Mouse (Mus musculus) ovary, postnatal 36 days (tissue): ENCODE measurements around the gene Plekhg5.

Experiments
- DNase-seq: peaks from one replicate; pipeline ENCODE4 v3.0.0; 2022; ENCODE audit warnings: low spot score, mixed read lengths

Gene Plekhg5

DNA sequence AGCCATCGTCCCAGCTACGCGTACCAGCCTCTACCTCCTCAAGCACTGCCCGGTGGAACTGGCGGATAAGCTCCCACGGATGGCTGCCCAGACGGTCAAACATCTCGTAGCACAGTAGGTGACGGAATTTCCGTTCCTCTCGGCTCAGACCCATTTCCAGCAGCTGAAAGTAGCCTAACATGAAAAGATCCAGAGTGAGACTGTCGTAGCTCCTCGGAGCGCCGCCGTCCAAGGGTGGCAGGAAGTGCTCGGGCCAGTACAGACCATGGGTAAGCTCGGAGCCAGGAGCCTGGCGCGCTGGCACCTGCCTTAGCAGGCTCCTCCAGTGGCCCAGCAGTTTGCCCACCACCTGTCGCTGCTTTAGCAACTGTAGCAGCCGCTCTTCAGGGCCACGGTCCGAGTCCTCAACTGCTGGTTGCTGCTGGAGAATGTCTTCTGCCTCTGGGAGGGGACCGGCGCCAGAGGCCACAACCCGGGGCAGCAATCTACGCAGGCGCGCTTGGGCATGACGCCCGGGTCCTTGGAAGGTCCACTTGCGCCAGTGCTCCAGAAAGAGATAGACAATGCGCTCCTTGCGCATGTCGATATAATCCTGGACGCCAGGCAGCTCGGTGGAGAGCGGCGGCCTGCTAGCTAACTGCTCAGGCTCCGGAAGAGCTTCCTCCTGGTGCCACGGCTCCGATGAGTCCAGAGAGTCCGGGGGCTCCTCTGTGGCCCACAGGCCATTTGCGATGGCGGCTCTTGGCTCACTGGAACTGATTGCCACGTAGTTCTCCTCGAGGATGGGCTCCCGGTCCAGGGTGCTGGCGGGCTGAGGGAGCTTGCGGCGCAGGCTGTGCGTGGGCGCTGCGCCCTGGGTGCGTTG is 53.1 kb downstream of the Plekhg5 start:
- peak; percentile 68 for DNase-seq

- DNase-seq: no peak
These were observed 54.0 kb downstream of the Plekhg5 start for GRCm38 (mm10) chr4:152126026-152126920.

DNA sequence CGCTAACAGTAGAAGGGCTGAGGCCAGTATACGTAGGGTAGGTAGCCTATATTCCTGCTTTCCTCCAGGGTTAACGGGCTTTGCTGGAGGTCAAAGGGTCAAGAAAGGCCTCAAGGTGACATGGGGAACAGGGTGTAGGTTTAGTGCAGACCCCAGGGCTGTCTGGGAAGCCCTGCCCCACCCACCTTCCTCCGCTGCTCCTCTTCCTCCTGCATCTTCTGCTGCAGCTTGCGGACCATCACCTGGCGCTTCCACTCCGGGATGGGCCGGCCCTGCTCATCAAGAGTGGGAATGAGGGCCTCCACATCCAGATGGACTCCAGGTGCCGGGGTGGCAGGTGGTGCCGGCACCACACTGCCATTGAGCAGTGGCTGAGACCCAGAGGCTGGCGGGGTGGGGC is 55.6 kb downstream of the Plekhg5 start:
- DNase-seq: no peak

DNA sequence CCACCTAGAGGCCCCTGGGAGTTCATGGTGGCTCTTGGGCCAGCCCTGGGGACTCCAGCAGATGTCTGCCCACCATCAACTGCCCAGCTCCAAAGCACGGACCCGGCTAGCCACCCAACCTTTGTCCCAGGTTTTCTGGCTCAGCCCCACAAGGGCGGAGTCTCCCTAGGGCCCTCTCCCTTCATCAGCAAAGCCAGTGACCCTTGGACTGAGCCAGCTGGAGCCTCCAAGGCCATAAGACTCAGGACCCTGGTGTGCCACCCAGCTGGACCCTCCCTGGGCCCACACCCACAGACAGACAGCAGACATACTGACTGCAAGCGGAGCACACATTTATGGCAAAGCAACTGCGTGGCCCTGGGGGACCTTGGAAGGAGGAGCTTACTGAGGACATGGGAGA is 56.5 kb downstream of the Plekhg5 start:
- no peak for DNase-seq

DNA sequence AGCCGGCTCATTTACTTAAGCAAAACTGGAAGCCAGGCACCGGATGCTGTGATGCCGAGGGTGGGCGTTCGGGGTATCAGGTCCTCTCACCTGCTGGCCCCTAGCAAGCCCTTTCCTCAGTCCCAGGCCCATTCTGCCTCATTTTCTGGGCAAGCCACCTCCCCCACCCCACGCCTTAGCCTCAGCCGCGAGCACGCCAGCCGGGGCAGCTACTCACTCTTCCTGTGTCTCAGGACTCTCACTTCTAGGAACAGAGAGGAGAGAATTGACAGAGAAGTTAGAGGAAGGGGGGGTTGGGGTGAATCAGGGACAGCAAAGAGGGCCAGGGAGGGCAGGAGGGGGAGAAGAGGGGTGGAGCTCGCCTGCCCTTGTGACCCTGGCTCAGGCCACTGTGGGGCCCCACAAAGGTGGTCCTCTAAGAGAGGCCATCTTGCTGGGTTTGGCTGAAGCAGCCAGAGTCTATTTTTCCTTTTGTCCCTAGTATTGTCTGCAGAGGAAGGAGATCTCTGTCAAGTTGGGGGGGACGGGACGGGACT is 57.2 kb downstream of the Plekhg5 start:
- DNase-seq: no peak

- DNase-seq: peak; percentile 72
These were observed 58.7 kb downstream of the Plekhg5 start for GRCm38 (mm10) chr4:152130771-152131653.

GRCm38 (mm10) chr4:152131809-152132771 is 59.8 kb downstream of the Plekhg5 start:
- no peak for DNase-seq

DNA sequence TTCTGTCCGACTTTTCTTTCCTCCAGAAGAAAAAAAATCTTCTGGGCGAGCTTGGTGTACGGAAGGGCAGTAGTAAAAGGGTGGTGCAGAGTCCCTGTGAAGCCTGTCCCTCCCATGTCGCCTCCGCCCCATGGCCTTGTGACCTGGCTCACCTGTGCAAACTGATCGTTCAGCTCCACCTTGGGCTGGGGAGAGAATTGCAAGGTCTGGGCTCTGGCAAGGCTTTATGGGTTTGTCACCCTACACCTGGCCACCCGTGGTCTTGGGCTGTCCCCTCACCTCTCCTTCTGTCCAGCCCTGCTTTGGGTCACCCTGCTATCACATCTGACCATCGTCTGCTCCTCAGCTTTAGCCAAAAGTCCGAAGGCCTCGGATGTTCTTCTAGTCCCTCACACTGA is 60.5 kb downstream of the Plekhg5 start:
- DNase-seq: no peak

GRCm38 (mm10) chr4:152133213-152133612 is 60.9 kb downstream of the Plekhg5 start:
- no peak for DNase-seq

DNA sequence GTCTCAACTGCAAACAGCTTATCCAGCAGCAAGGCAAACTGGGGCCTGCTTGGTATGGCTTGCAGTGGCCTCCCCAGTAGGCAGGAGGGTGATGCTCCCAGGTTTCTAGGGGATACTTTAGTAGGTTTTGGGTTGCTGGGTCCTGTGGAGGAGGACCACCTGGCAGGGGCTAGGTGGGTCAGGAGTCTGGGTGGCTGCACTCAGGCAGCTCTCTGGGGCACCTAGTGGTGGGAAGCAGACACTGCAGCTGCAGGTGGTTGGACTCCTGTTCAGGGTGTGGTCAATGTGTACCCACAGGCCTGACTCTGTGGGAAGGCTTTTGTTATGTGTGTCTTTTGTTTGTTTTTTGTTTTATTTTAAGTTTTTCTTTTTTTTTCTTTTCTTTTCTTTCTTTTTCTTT is 62.2 kb downstream of the Plekhg5 start:
- peak; percentile 52 for DNase-seq

DNA sequence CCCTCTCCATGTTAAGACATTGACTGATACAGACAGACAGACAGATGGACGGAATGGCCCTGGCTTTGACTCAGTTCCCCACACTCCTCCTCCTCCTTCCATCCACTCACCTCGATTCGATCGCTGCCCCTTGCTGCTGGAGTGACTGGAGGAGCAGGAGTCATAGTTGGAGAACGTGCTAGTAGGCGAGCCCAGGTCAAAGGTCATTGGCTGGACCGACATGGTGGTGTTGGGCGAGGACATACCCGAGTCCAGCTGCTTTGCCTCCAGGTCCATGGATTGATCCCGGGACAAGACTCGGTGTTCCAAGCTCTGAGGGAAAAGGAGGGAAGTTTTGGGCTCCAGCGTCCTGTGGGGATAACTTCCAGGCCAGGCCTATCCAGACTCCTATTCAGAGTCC is 63.1 kb downstream of the Plekhg5 start:
- no peak for DNase-seq

- DNase-seq: no peak
These were observed 64.0 kb downstream of the Plekhg5 start for GRCm38 (mm10) chr4:152136112-152136875.

DNA sequence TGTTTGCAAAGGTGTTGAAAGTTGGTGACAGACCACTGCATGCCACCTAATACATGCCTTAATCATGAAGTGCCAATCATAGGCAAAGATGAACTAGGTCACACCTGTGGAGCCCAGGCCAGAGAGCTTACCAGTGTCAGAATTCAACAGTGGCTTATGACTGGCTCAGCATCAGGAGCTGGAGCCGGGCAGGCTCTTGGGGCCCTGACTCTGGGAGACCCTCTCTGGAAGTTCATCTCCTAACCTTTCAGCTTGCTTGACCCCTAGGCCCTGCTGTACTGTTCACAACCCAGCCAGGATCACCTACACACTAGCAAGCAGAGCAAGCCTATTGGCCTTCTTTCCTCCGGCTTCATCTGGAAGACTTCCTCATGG is 64.6 kb downstream of the Plekhg5 start:
- no peak for DNase-seq

DNA sequence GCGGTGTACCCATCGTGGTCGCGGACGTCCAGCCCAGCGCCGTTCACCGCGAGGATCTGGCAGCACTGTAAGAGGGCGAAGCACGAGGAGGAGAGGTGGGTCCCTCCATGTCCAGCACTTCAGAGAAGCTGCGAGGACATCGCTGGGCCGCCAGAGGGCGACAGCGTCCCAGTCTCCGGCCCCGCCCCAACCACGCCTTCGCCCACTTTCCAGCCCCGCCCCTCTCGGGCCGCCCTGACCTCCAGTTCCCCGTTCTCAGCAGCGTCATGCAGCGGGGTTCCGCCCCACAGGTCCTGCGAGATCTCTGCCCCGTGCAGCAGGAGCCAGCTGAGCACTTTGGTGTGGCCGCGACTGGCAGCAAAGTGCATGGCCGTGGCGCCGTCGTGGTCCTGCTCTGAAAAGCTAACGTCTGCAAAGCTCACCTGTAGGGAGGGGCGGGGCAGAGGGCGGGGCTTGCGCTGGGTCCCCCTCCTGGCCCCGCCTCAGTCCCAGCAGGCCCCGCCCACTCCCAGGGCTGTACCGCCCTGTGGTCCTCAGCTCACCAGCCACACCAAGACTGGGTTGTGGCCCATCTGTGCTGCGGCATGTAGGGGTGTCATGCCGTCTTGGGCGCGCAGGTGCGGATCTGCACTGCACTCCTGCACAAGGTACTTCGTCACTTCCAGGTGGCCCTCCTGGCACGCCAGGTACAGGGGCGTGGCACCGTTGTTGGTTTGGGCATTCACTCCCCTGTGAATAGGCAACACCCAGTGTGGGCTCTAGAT is 66.4 kb downstream of the Plekhg5 start:
- DNase-seq: peak; percentile 89

GRCm38 (mm10) chr4:152140441-152140840 is 68.1 kb downstream of the Plekhg5 start:
- DNase-seq: peak; percentile 49

- DNase-seq: no peak
These were observed 69.3 kb downstream of the Plekhg5 start for GRCm38 (mm10) chr4:152141521-152142135.

- no peak for DNase-seq
These were observed 71.3 kb downstream of the Plekhg5 start for GRCm38 (mm10) chr4:152143632-152144031.

DNA sequence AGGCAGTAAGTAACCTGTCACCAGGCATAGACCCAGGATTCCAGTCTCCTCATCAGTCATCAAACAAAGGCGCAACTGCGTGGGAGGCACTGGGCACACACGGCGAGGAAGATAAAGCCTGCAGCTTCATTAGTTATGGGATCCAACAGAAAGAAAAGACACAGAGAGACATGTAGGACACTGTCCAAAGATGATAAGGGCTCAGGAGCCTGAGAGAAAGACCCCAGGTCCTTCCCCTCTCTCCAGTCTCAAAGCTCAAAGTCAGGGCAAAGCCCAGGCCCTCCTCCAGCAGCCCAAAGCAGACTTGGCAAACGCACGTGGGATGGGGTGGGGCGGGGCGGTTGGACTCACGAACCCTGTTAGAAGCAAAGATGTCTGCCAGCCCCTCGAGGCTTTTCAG is 73.2 kb downstream of the Plekhg5 start:
- no peak for DNase-seq
